Mouse (Mus musculus) liver, embryonic 14.5 days (tissue): Measurements from ENCODE around the gene Piezo1. TPM values are rescaled to one million over a fixed set of nuclear protein-coding genes. Genes with fewer than 3 reads are reported as not detected.

Experiments used
- ATAC-seq: fragments of 200-750 bp; cut with Nextera tagmentation; 2 replicates; pipeline ENCODE4 v1.8.0; 2017; ENCODE audit warnings: moderate number of reproducible peaks, mild to moderate bottlenecking, moderate library complexity; ENCODE audit not compliant: insufficient read depth
- DNase-seq, 3 experiments: peaks; one replicate each; pipeline ENCODE4 v3.0.0-alpha.2; 2012 to 2013; ENCODE audit warnings: low read depth in 3 of 3, low spot score in 3 of 3
- H3K27ac ChIP-seq: fragments of 300-500 bp; sonication (generic); 2 replicates; pipeline ENCODE4 v1.5.1; 2014; ENCODE audit warnings: moderate library complexity, mild to moderate bottlenecking, control low read depth, inconsistent platforms
- H3K27me3 ChIP-seq: fragments of 300-500 bp; sonication (generic); 2 replicates; pipeline ENCODE4 v1.6.1; 2014; ENCODE audit warnings: mild to moderate bottlenecking, low read length, moderate library complexity; ENCODE audit not compliant: control insufficient read depth, insufficient read depth
- H3K36me3 ChIP-seq: fragments of 300-500 bp; sonication (generic); replicated peaks from 2 replicates; pipeline ENCODE4 v1.6.1; 2014; ENCODE audit warnings: low read depth; ENCODE audit not compliant: control insufficient read depth, insufficient read depth
- H3K4me1 ChIP-seq, 2 experiments: fragments of 200-500 bp in 1 of 2; fragments of 300-500 bp in 1 of 2; sonication (generic) in 1 of 2; replicated peaks; 2 replicates each; pipeline ENCODE4 v1.6.1; 2012 to 2014; ENCODE audit warnings: antibody characterized with exemption in 1 of 2, inconsistent platforms in 1 of 2, low read length in 1 of 2; ENCODE audit not compliant: control insufficient read depth in 2 of 2, insufficient read depth in 2 of 2
- H3K4me2 ChIP-seq: fragments of 300-500 bp; sonication (generic); 2 replicates; pipeline ENCODE4 v1.6.1; 2014; ENCODE audit warnings: low read depth, mild to moderate bottlenecking, control low read depth, moderate library complexity
- H3K4me3 ChIP-seq, 2 experiments: fragments of 200-500 bp in 1 of 2; fragments of 300-500 bp in 1 of 2; sonication (generic) in 1 of 2; 2 replicates each; pipeline ENCODE4 v1.5.1; 2012 to 2014; ENCODE audit warnings: low read depth in 2 of 2, low read length in 2 of 2, mild to moderate bottlenecking in 2 of 2, control low read depth in 1 of 2, inconsistent platforms in 1 of 2, moderate library complexity in 1 of 2; ENCODE audit not compliant: insufficient read depth in 1 of 2
- H3K9ac ChIP-seq: fragments of 300-500 bp; sonication (generic); replicated peaks from 2 replicates; pipeline ENCODE4 v1.6.1; 2014; ENCODE audit warnings: mild to moderate bottlenecking, control low read depth, moderate library complexity
- H3K9me3 ChIP-seq: fragments of 300-500 bp; sonication (generic); 2 replicates; pipeline ENCODE4 v1.6.1; 2016; ENCODE audit warnings: low read length, mixed read lengths; ENCODE audit not compliant: control insufficient read depth
- CTCF ChIP-seq: IDR thresholded peaks from 2 replicates; pipeline ENCODE4 v1.5.1; 2016; ENCODE audit warnings: antibody characterized with exemption, low read depth, control low read depth
- EP300 ChIP-seq: IDR thresholded peaks from 2 replicates; pipeline ENCODE4 v1.6.1; 2016; ENCODE audit warnings: antibody characterized with exemption, low read depth
- whole genome bisulfite sequencing: fragments of 180-500 bp; shearing (Covaris S2); extraction: QIAGEN DNeasy Blood & Tissue Kit; methylation state at CpG from one replicate; pipeline ENCODE4 v1.1.7; 2014; ENCODE audit not compliant: insufficient replicate concordance; 5-methylcytosine and 5-hydroxymethylcytosine counted together
- polyA plus RNA-seq, 2 experiments: library from polyadenylated mRNA; depleted of rRNA in 1 of 2; stranded (reverse) in 1 of 2; unstranded in 1 of 2; fragments of >200 nt; fragmentation: Nextera tagmentation in 1 of 2; extraction: Ambion mirVana in 1 of 2; gene quantifications; 2 replicates each; pipeline versions ENCODE4 v1.2.1 to v1.2.3; 2012 to 2014

Piezo1 gene
- polyA plus RNA-seq, 2 experiments, result 12.6 to 60.9 TPM

DNA sequence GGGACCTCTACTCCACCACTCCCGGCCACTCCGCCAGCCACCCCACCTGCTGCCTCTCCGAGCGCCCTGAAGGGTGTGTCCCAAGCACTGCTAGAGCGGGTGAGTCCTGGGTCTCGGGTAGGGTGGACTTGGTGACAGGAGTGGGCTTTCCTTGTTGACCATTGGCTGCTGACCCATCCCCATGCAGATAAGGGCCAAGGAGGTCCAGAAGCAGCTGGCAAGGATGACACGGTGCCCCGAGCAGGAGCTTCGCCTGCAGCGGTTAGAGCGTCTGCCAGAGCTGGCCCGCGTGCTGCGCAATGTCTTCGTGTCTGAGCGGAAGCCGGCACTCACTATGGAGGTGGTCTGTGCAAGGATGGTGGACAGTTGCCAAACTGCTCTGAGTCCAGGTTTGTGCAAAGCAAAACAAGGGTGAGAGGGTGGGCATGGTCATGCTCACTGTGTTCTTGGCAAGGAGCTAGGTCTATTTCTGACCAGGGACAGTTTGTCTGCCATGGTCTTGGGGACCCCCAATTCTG is 20.7 kb upstream of the Piezo1 start:
- DNase-seq (no peak), ATAC-seq (no peak)
- no peak overlapping the region for H3K9ac ChIP-seq
- no peak for TF ChIP-seq EP300
- TF ChIP-seq CTCF, result no peak
- 85% methylated on average over 17 of the region's 17 CpGs for WGBS
- H3K9me3 ChIP-seq, result no peaks in the 10 kb centered on the region
- H3K27me3 ChIP-seq, result no peaks in the 10 kb centered on the region
- no peak overlapping the region for H3K4me3 ChIP-seq
- H3K4me2 ChIP-seq, result no peak overlapping the region
- H3K36me3 ChIP-seq, result peaks cover 50% of the 10 kb centered on the region
- peaks cover 31 to 46% of the 10 kb centered on the region in 2 experiments for H3K4me1 ChIP-seq
- H3K27ac ChIP-seq, result no peak overlapping the region

DNA sequence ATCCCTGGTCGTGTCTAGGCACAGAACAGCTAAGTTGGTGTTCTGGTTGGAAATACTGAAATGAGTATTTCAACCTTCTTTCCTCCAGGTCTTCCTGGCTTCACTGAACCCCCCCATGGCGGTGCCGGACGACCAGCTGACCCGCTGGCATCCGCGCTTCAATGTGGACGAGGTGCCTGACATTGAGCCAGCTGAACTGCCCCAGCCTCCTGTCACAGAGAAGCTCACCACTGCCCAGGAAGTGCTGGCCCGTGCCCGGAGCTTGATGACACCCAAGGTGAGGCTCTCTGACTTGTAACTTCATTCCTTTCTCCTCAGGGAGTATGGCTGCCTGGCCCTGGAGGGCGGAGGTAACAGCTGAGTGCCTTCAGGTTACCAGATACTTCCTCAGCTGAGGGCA is 20.0 kb upstream of the Piezo1 start:
- H3K4me3 ChIP-seq, result no peak overlapping the region
- no peaks in the 10 kb centered on the region for H3K27me3 ChIP-seq
- no peak for DNase-seq
- H3K4me2 ChIP-seq, result no peak overlapping the region
- H3K9ac ChIP-seq, result no peak overlapping the region
- H3K36me3 ChIP-seq, result peaks cover 50% of the 10 kb centered on the region
- H3K9me3 ChIP-seq, result no peaks in the 10 kb centered on the region
- H3K27ac ChIP-seq, result no peak overlapping the region
- TF ChIP-seq CTCF (no peak), EP300 (no peak)
- WGBS, result 88% methylated on average over 11 of the region's 11 CpGs
- no peak for ATAC-seq
- peaks cover 36 to 51% of the 10 kb centered on the region in 2 experiments for H3K4me1 ChIP-seq

DNA sequence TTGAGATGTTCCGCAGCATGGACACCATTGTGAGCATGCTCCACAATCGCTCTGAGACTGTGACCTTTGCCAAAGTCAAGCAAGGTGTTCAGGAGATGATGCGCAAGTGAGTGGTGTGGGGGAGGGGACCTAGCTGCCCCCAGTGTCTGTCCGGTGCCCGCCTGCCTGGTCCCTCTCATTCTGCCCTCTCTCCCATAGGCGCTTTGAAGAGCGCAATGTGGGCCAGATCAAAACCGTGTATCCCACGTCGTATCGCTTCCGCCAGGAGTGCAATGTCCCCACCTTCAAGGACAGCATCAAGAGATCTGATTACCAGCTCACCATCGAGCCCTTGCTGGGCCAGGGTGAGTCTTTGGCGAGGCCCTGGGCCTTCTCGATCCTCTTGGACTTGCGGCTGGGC is 18.9 kb upstream of the Piezo1 start:
- WGBS, result 93% methylated on average over 16 of the region's 16 CpGs
- H3K4me3 ChIP-seq, result peak overlapping the region; percentile 77 to 96

DNA sequence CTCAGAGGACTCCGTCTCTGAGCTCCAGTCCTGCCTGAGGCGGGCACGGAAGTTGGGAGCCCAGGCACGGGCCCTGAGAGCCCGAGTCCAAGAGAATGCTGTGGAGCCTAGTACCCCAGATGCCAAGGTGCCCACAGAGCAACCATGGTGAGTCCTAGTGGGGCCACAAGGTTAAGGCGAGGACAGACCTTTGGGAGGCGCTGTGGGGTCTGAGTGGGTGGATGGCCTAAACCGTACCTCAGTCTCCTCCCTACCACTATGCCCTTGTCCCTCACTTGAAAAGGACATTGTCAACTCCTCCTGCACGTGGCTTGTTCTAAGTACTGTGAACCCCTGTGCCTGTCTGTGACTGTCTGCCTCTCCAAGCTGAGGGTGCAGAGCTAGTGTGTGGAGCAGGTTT is 18.2 kb upstream of the Piezo1 start:
- H3K36me3 ChIP-seq, result peaks cover 50% of the 10 kb centered on the region
- peak overlapping the region; percentile 99 for H3K9ac ChIP-seq
- DNase-seq (no peak), ATAC-seq (no peak)
- TF ChIP-seq CTCF (peak; percentile 57), EP300 (no peak)
- peaks cover 22 to 34% of the 10 kb centered on the region in 2 experiments for H3K4me1 ChIP-seq
- WGBS, result 57% methylated on average over 9 of the region's 9 CpGs
- H3K27ac ChIP-seq, result peak overlapping the region; percentile 81
- peak overlapping the region; percentile 97 for H3K4me2 ChIP-seq
- H3K4me3 ChIP-seq, result peak overlapping the region; percentile 77 to 96
- no peaks in the 10 kb centered on the region for H3K27me3 ChIP-seq
- H3K9me3 ChIP-seq, result no peaks in the 10 kb centered on the region

More for the DNA sequence above, 18.9 kb upstream of the Piezo1 start:
- Histone ChIP-seq H3K27ac (no peak overlapping the region), H3K36me3 (peaks cover 50% of the 10 kb centered on the region), H3K4me2 (peak overlapping the region; percentile 97), H3K9me3 (no peaks in the 10 kb centered on the region), H3K4me1 (peaks cover 26 to 40% of the 10 kb centered on the region in 2 experiments), H3K27me3 (no peaks in the 10 kb centered on the region), H3K9ac (peak overlapping the region; percentile 99; the same call in 1 of the 2 replicates)
- ATAC-seq (no peak), DNase-seq (no peak)
- TF ChIP-seq EP300 (no peak), CTCF (no peak)

DNA sequence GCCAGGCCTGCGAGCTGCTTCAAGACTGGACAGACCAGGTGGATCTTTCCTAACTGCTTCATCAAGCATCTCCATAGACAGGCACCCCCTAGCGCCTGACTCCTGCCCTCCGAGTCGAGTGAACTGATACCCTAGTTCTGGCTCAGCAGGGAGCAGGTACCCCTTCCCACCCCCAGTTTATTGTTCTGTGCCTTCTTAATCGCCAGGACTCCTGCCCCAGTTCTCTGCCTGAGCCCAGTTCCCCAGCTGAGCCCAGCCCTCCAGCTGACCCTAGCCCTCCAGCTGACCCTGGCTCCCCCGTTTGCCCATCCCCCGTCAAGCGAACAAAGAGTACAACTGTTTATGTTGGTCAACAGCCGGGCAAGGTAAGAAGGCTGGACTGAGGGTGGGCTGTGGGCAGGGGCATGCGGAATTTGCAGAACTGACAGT is 17.8 kb upstream of the Piezo1 start:
- H3K4me1 ChIP-seq, result peaks cover 18 to 29% of the 10 kb centered on the region in 2 experiments
- no peaks in the 10 kb centered on the region for H3K27me3 ChIP-seq
- ATAC-seq (no peak), DNase-seq (no peak)
- H3K9ac ChIP-seq, result peak overlapping the region; percentile 99
- H3K4me3 ChIP-seq, result peak overlapping the region; percentile 77 to 96
- TF ChIP-seq CTCF (peak; percentile 68), EP300 (no peak)
- H3K9me3 ChIP-seq, result no peaks in the 10 kb centered on the region
- 11% methylated on average over 10 of the region's 10 CpGs for WGBS
- H3K36me3 ChIP-seq, result peaks cover 49% of the 10 kb centered on the region
- H3K27ac ChIP-seq, result peak overlapping the region; percentile 81
- H3K4me2 ChIP-seq, result peak overlapping the region; percentile 97
